Mouse (Mus musculus) olfactory bulb, adult 2 months (tissue): ENCODE measurements around the gene Ggct.

ENCODE experiments used
- CTCF ChIP-seq: fragments of 200-500 bp; IDR thresholded peaks from 2 replicates; pipeline ENCODE4 v1.5.1; 2012; ENCODE audit warnings: low read depth, mild to moderate bottlenecking, low read length, moderate library complexity; ENCODE audit not compliant: insufficient read depth
- POLR2A ChIP-seq: fragments of 200-500 bp; IDR thresholded peaks from 2 replicates; pipeline ENCODE4 v1.6.1; 2012; ENCODE audit warnings: mild to moderate bottlenecking, low read depth, low read length, moderate library complexity; ENCODE audit not compliant: insufficient read depth

GRCm38 (mm10) chr6:54934313-54934712, 58.4 kb downstream of the Ggct start:
- TF ChIP-seq POLR2A, result no peak
- TF ChIP-seq CTCF, result no peak
